Mouse (Mus musculus) liver, postnatal 0 days (tissue): ENCODE measurements around the gene Il17c. TPM values are rescaled to one million over a fixed set of nuclear protein-coding genes. Genes with fewer than 3 reads are reported as not detected.

Source experiments
- ATAC-seq: fragments of 200-750 bp; cut with Nextera tagmentation; 2 replicates; pipeline ENCODE4 v1.8.0; 2017; ENCODE audit warnings: mild to moderate bottlenecking, moderate library complexity
- DNase-seq: peaks from one replicate; pipeline ENCODE4 v3.0.0-alpha.2; 2016
- H3K27ac ChIP-seq: fragments of 300-500 bp; sonication (generic); 2 replicates; pipeline ENCODE4 v1.5.1; 2014; ENCODE audit warnings: antibody characterized with exemption, moderate library complexity, mild to moderate bottlenecking, low read depth
- H3K27me3 ChIP-seq: fragments of 300-500 bp; sonication (generic); 2 replicates; pipeline ENCODE4 v1.6.1; 2014; ENCODE audit warnings: low read length, control low read depth, mixed read lengths; ENCODE audit not compliant: insufficient read depth
- H3K36me3 ChIP-seq: fragments of 300-500 bp; sonication (generic); replicated peaks from 2 replicates; pipeline ENCODE4 v1.6.1; 2014; ENCODE audit warnings: mild to moderate bottlenecking, control low read depth, low read length, moderate library complexity, mixed read lengths; ENCODE audit not compliant: insufficient read depth
- H3K4me1 ChIP-seq: fragments of 300-500 bp; sonication (generic); 2 replicates; pipeline ENCODE4 v1.6.1; 2014; ENCODE audit warnings: antibody characterized with exemption, mild to moderate bottlenecking, control low read depth; ENCODE audit not compliant: insufficient read depth
- H3K4me2 ChIP-seq: fragments of 300-500 bp; sonication (generic); 2 replicates; pipeline ENCODE4 v1.6.1; 2014; ENCODE audit warnings: low read depth, mild to moderate bottlenecking, low read length, moderate library complexity, mixed read lengths
- H3K4me3 ChIP-seq: fragments of 300-500 bp; sonication (generic); 2 replicates; pipeline ENCODE4 v1.5.1; 2014; ENCODE audit warnings: low read depth, low read length
- H3K9ac ChIP-seq: fragments of 300-500 bp; sonication (generic); replicated peaks from 2 replicates; pipeline ENCODE4 v1.6.1; 2014; ENCODE audit warnings: mild to moderate bottlenecking, moderate library complexity
- H3K9me3 ChIP-seq: fragments of 300-500 bp; sonication (generic); 2 replicates; pipeline ENCODE4 v1.6.1; 2016; ENCODE audit warnings: mild to moderate bottlenecking, control low read depth, low read length, mixed read lengths
- CTCF ChIP-seq: sonication (generic); IDR thresholded peaks from 2 replicates; pipeline ENCODE4 v1.5.1; 2016; ENCODE audit warnings: antibody characterized with exemption, low read depth
- EP300 ChIP-seq: IDR thresholded peaks from 2 replicates; pipeline ENCODE4 v1.6.1; 2016; ENCODE audit warnings: antibody characterized with exemption, low read depth, mild to moderate bottlenecking
- WGBS: fragments of 180-500 bp; shearing (Covaris S2); extraction: QIAGEN DNeasy Blood & Tissue Kit; methylation state at CpG from one replicate; pipeline ENCODE4 v1.1.7; 2014; ENCODE audit not compliant: insufficient replicate concordance; 5-methylcytosine and 5-hydroxymethylcytosine counted together
- polyA plus RNA-seq: library from polyadenylated mRNA; unstranded; fragments of >200 nt; fragmentation: Nextera tagmentation; extraction: Ambion mirVana; gene quantifications from 2 replicates; pipeline ENCODE4 v1.2.1, GENCODE M21; 2015

Il17c gene
- polyA plus RNA-seq, 1 experiment from 2014 or later: not detected

GRCm38 (mm10) chr8:122441326-122441725 lies 19.5 kb downstream of the Il17c start:
- Histone ChIP-seq H3K36me3 (peaks cover 14% of the 10 kb centered on the region), H3K27me3 (no peaks in the 10 kb centered on the region), H3K27ac (no peak overlapping the region), H3K9ac (no peak overlapping the region), H3K4me2 (no peak overlapping the region), H3K9me3 (no peaks in the 10 kb centered on the region), H3K4me3 (no peak overlapping the region), H3K4me1 (peaks cover 29% of the 10 kb centered on the region)
- TF ChIP-seq CTCF (no peak), EP300 (no peak)
- ATAC-seq: no peak
- DNase-seq: no peak
- 78% methylated on average over 1 of the region's 1 CpGs for WGBS

GRCm38 (mm10) chr8:122442356-122442755 lies 20.5 kb downstream of the Il17c start:
- 0 out of 2 replicates have a peak overlapping the region, but pooled peaks have one; percentile 69 for H3K27ac ChIP-seq
- ATAC-seq (no peak), DNase-seq (no peak)
- H3K9me3 ChIP-seq: no peaks in the 10 kb centered on the region
- H3K4me3 ChIP-seq: peak overlapping the region; percentile 70
- H3K4me2 ChIP-seq: peak overlapping the region; percentile 100
- peaks cover 10% of the 10 kb centered on the region; the same call in 1 of the 2 replicates for H3K36me3 ChIP-seq
- 26% methylated on average over 7 of the region's 7 CpGs for WGBS
- H3K4me1 ChIP-seq: peaks cover 29% of the 10 kb centered on the region
- TF ChIP-seq CTCF: no peak
- no peak for TF ChIP-seq EP300
- H3K27me3 ChIP-seq: no peaks in the 10 kb centered on the region
- H3K9ac ChIP-seq: peak overlapping the region; percentile 73

GRCm38 (mm10) chr8:122442781-122443180 lies 21.0 kb downstream of the Il17c start:
- peaks cover 9% of the 10 kb centered on the region; the same call in 1 of the 2 replicates for H3K36me3 ChIP-seq
- WGBS: 2% methylated on average over 12 of the region's 12 CpGs
- ATAC-seq (no peak), DNase-seq (no peak)
- no peak for TF ChIP-seq CTCF
- TF ChIP-seq EP300: no peak
- peak overlapping the region; percentile 100 for H3K4me2 ChIP-seq
- peak overlapping the region; percentile 70 for H3K4me3 ChIP-seq
- H3K9ac ChIP-seq: peak overlapping the region; percentile 73
- peak overlapping the region; percentile 69 for H3K27ac ChIP-seq
- peaks cover 29% of the 10 kb centered on the region for H3K4me1 ChIP-seq
- no peaks in the 10 kb centered on the region for H3K27me3 ChIP-seq
- no peaks in the 10 kb centered on the region for H3K9me3 ChIP-seq

GRCm38 (mm10) chr8:122443262-122444006 lies 21.6 kb downstream of the Il17c start, which contains the start of gene Mvd:
Gene Mvd (minus strand): TSS chr8:122443422.
- H3K4me1 ChIP-seq: peaks cover 29% of the 10 kb centered on the region
- no peaks in the 10 kb centered on the region for H3K9me3 ChIP-seq
- H3K36me3 ChIP-seq: peaks cover 9% of the 10 kb centered on the region; the same call in 1 of the 2 replicates
- ATAC-seq: peak; percentile 96
- H3K27ac ChIP-seq: peak within 1 kb of the TSS; percentile 89
- peak within 1 kb of the TSS; percentile 100 for H3K4me2 ChIP-seq
- peak within 1 kb of the TSS; percentile 70 for H3K4me3 ChIP-seq
- TF ChIP-seq CTCF (peak; percentile 58), EP300 (no peak)
- peak; percentile 98 for DNase-seq
- peak within 1 kb of the TSS; percentile 73 for H3K9ac ChIP-seq
- H3K27me3 ChIP-seq: no peaks in the 10 kb centered on the region
- under 1% methylated on average over 47 of the region's 47 CpGs for WGBS

- Histone ChIP-seq H3K27ac (peak overlapping the region; percentile 89), H3K27me3 (no peaks in the 10 kb centered on the region), H3K36me3 (peaks cover 9% of the 10 kb centered on the region; the same call in 1 of the 2 replicates), H3K4me1 (peaks cover 29% of the 10 kb centered on the region), H3K9me3 (no peaks in the 10 kb centered on the region), H3K4me2 (peak overlapping the region; percentile 100), H3K9ac (peak overlapping the region; percentile 69), H3K4me3 (peak overlapping the region; percentile 70)
- DNase-seq: peak; percentile 90
- TF ChIP-seq EP300 (peak; percentile 61), CTCF (no peak)
- peak; percentile 55 for ATAC-seq
- WGBS: 5% methylated on average over 19 of the region's 19 CpGs
Observed at GRCm38 (mm10) chr8:122444058-122444748, 22.4 kb downstream of the Il17c start.

- no peak overlapping the region for H3K4me3 ChIP-seq
- peaks cover 29% of the 10 kb centered on the region for H3K4me1 ChIP-seq
- TF ChIP-seq CTCF (peak; percentile 53), EP300 (no peak)
- H3K9ac ChIP-seq: no peak overlapping the region
- no peak for DNase-seq
- no peaks in the 10 kb centered on the region for H3K27me3 ChIP-seq
- no peaks in the 10 kb centered on the region for H3K36me3 ChIP-seq
- peak overlapping the region; percentile 100 for H3K4me2 ChIP-seq
- H3K9me3 ChIP-seq: no peaks in the 10 kb centered on the region
- peak overlapping the region; percentile 89; the same call in 1 of the 2 replicates for H3K27ac ChIP-seq
- WGBS: 42% methylated on average over 3 of the region's 3 CpGs
- no peak for ATAC-seq
Observed at GRCm38 (mm10) chr8:122445203-122445602, 23.4 kb downstream of the Il17c start.
